Mouse (Mus musculus) regulatory T cell (primary cell): ENCODE data around the gene Jag2.

Source experiments
- in situ Hi-C: fragments of 300-600 bp; cut with MboI, MseI; formaldehyde crosslinking; loops from one replicate; pipeline ENCODE4 v1.15.1; 2025; ENCODE audit warnings: high pct_unique_total_duplicates

Jag2 gene

DNA sequence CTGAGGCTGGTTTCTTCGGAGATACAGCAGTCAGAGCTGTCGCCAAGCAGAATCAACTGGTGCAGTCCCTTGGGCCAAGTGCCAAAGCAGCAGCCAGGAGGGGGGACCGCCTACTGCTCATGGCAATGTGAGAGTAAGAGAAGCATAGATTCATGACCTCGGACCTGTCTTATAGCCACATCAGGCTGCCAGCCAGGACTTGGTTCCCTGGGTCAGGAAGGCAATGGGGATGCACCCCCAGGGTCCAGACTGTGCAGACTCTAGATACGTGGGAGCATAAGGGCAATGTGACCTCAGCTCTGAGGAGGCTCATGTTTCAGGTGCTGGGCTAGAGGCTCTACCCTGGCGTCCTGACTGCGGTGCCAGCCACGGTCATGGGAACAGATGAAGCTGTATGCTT is 25.6 kb downstream of the Jag2 start:
- in situ Hi-C loops = no loop called here

DNA sequence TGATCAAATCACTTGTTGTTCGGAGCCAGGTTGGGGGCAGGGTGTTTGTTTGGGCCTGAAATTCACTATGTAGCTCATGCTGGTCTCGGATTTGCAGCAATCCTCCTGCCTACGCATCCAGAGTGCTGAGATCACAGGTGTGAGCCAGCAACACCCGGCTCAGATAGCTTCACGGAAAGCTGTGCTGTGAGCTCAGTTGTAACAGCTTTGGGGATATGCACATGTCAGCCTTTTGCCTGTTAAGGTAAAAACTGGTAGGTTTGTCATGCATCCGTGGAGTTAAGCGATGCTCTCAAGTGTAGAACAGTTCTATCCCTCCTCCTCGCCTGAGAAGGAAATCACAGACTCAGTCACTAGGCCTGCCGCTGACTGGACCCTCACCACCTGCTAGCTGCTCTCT is 28.9 kb downstream of the Jag2 start:
- in situ Hi-C loops = no loop called here

DNA sequence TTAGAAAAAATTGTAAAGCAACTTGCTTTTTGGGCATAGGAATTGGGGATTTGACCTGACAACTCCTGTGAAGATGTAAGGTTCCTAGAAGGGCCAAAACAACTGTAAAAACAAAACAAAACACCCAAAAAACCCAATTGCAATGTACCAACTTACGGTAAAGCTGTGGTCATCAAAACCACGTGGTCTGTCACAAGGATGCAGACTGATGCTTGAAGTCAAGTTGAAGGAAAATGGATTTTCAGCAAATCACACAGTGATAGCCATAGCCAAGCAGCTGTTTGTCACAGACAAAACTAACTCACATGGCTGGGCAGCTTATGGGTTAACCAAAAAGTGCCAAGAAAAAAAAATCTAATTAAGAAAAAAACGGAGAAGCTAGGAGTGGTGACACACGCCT is 30.6 kb downstream of the Jag2 start:
- in situ Hi-C loops = no loop called here

DNA sequence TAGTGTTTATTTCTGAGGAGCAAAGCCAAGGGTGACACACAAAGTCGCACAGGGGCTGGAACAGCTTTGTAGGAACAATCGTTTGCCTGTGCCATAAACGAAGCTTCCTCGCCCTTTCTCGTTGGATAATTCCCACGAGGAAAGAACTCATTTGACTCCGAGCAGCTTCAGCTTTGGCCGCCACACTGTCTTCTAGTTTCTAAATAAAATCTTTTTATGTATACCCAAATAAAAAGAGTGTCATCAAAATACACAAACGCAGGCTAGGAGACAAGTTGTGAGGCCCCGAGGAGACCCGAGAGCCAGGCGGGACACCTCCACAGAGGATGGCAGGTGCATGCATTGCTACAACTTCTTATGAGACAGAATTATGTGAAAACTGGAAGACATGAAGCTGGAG is 31.2 kb downstream of the Jag2 start:
- in situ Hi-C loops = no loop called here

DNA sequence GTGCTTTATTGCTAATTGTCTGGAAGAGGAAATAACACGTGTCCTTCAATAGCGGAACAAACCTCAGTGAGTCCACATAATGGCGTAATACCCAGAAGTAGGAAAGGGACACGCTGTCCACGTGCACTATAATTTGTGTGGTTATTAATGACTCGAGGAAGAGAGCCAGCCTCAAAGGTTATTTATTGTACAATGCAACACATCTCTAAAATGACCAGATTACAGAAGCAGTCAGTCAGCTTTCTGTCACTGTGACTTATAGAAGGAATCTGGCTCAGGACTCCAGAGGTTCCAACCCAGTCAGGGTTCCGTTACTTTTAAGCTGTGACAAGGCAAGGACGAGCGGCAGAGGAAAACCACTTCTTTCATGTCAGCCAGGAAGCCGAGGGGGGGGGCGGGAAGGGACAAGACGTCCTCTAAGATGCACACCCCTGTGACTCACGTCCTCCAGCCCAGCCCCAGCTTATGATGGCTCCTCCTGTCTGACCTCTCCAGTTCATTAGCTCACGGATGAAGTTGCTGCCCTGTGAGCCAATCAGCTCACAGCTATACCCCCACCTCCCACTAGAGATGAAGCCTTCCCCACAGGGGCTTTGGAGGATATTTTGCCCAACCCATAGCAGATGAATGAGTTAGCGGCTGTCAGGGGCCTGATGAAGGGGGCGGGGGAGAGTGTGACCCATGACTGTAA is 31.9 kb downstream of the Jag2 start:
- in situ Hi-C loops = no loop called here

DNA sequence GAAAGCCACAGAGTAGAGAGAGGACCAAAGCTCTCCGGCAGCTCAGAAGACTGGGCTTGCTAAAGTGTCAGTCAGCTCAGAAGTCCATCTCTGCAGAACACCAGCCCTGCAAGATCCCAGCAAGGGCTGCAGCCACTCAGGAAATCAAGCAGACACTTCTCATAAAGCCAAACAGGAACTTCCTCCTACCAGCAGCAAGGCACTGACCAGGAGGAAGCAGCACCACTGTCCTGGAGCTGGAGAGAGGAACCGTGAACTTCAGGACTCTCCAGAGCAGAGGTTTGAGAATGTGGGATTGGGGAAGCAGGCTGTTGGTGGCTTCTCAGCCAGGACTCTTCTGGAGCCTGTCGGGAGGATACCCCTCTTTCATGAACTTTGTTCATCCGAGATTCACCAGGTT is 34.6 kb downstream of the Jag2 start:
- in situ Hi-C loops = no loop called here

DNA sequence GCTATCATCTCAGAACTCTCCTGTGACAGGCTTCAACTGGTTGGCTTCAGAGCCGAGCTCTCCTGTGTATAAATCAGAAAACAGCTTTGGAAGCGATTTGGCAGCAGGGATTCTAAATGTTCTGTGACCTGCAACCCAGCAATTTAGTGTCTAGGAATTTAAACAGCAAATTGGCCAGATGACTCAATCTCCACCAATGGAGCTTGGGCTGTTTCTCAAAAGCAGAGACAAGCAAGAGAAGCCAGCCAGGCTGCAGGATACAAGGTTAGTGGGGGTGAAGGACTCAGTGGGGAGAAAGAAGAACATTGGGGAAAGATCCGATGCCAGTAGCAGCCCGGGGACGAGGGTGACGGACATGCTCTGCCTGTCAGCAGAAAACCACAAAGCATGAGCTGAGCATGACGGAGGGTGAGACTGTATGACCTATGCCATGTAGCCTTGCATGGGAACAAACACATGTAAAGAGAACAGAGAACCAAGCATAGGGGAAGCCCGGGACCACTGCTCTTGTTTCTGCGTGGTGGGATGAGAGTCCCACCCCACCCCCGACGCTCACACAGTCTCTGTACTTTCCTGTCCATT is 35.2 kb downstream of the Jag2 start:
- in situ Hi-C loops = no loop called here

DNA sequence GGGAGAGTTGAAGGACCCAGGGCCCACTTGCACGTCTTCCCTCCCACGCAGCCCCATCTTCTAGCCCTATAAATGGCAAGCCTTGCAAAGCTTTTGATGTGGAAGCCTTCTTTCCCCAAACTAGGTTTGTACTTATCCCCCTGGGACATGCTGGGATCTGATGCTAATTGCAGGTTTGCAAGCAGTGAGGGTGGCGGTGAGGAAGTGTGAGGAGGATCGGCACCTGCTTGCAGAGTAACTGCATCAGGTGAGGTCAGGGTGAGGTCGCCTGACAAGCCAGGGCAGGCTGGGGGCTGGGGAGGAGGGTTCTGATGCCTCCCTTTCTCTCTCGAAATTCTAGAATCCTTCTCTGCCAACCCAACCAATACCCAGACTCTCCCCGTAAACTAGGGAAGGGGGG is 44.1 kb downstream of the Jag2 start:
- in situ Hi-C loops = no loop called here

DNA sequence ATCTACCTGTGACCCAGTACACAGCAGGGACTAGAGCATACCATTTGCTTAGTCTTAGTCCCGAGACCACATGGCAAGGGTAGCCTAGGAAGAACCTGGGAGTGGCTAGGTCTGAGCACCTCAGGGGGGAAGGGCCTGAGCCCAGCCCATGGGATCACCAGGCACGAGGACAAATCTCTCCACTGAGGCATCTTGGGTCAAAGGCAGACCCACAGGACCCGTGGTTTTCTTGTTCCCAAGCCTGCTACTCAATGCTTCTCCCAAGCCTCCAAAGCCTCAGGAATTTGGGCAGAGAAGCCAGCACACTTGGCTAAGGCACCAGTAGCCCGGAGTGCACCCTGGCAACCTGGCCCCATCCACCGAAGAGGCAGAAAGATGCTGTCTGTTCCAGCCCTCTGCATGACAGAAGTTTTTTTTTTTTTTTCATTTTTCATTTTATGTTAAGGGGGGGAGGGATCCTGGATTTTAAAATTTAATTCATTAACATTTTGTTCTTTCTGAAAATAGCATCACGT is 48.2 kb downstream of the Jag2 start:
- in situ Hi-C loops = no loop called here

DNA sequence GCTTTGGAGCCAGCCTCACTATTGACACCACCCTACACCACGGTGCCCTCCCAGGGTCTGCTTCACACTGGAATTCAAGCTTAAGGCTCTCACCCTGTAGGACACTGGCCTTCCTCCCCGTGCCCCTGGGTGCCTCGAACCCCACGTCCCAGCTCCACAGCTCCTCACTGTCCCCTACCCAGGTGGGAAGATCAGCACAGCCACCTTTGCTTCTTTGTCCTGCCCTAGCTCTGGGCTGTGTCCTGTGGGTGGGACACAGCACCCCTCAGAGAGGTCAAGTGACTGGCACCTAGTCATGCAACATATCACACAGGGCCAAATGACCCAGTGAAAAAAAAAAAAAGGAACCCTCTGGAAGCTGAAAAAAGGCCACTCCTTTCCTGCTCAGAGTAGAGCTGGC is 48.9 kb downstream of the Jag2 start:
- in situ Hi-C loops = no loop called here

DNA sequence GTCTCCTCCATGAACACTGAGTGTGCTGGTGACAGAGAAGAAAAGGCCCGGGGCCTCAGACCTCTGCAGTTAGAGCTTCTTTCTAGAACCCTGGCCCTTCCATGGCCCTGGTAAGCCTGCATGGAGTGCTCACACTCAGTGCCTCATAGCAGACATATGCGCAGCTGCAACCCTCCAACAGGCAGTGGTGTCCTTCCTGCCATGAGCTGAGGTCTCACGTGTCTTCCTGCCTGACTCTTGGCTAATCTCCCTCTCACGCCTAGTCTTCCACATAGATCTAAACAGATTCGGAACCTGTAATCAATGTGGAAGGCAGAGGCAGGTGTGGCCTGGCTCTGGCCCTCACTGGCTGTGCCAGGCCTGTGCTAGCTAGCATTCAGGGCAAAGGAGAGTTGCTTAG is 49.8 kb downstream of the Jag2 start:
- in situ Hi-C loops = no loop called here

DNA sequence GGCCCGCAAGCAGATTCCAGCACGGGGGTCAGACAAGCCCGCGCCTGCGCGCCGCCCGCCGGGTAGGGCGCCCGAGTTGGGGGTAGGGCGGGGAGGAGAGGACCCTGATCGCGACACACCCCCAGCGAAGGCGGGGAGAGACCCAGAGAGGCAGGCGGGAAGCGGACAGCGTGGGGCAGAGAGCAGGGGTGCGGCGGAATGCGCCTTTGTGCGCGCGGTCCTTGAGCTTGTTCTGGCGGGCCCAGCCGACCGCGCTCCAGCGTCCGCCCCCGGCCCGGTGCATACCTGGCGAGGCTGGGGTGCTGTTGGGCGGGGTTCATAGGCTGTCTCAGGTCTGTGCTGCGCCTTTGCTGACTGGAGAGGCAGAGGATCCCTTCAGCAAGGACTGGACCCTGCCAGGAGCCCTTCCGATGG is 52.0 kb downstream of the Jag2 start:
- in situ Hi-C loops = no loop called here

DNA sequence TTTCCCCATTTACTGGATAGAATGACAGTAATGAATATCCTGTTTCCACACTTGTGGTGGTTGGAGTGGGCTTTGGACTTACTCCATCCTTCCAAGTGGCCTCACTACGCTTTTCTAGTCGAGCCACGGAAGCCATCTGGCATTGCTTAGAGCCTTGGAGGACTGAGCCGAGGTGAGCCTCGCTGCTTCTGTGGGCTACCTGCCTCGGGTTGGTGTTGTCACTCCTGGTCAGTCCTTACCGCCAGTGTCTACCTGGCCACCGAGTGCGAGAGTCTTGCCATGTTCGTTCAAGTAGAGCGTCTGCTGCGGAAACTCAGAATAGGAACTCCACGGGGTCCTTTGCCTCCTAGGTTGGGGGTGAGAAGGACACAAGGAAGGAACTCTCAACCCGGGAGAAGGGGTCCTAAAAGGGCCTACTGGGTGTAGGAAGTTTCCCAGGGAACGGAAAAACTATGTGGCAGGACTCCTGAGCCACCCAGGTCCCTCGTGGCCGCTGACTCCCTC is 52.5 kb downstream of the Jag2 start:
- in situ Hi-C loops = no loop called here

DNA sequence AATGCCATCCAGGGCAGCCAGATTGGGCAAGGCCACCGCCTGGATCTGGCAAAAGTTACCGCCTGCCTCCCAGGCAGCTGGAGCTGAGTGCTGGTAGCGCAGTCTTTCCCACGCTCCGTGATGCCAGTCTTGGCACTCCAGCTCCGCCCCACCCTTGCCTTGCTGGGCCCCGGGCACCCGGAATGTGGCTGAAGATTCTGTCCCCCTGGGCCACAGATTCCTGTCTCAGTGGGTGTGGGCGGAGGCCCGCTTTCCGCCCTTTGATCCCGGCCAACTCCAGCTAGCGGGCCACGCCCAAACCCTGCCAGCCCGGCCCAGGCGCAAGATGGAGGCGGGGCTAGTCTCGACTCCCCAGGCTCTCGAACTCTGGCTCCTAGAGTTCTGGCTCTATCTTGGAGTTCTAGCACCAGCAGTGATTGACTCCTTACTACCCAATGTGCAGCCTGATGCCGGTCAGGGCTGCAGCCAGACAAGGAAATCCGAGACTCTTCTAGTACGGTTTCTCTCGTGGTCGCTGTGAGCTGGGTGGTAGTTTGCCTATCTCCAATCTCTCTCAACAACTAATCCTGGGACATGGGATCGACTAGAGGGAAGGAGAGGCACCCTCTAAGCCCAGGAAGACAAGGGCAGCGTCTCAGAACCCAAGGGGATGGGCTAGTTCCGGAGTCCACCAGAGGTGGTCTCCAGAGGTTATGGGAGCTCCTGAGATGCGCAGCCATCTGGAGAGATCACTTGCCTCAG is 53.1 kb downstream of the Jag2 start:
- in situ Hi-C loops = no loop called here

DNA sequence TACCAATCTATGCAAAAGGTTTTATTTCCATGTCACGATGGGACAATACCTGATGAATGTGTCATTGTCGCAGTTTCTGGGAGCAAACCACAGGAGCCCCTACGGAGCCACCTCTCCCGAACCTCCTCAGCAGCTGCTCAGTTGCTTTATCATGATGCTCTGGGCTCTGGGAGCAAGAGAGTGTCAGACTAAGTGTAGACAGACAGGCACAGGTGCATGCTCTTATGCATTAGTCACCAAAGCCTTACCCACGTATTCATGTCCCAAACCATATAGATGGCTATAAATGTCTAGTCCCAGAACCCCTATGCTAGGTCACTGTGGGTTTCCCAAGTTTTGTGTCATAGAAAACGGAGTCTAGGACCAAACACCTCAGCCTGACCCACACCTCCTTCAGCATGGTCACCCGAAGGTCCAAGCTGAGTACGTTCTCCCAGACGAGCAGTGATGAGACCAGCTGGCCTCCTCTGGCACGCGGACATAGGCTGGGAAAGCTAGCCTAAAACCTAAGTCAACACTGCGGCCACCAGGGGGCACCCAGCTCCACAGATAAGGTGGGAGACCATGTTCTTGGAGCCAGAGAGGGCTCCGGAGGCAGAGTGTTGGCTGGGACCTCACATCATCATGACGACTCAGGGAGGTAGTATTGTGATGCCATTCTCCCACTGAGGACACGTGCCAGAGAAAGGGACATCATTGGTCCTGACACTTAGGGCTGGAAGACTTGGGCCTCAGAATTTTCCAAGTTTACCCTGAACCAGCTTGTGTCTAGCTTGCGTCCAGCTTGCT is 54.2 kb downstream of the Jag2 start:
- in situ Hi-C loops = no loop called here

DNA sequence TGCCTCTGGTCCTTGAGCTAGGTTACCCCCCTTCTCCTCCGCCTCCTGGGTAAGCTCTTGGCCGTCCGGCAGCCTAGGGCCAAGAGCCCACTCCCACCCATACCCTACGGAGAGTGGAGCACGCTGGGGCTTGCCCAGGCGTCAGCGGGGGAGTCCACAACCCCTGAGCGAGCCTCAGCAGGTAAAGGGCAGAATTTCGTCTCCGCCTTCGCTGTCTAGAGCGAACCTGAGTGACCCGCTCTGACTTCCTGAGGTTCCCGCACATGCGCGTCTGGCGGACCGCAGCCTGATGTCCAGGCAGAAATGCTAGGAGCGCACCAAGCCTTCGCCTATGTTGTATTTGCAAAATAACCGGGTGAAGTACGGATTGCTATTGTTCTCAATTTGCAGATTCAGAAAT is 55.4 kb downstream of the Jag2 start:
- in situ Hi-C loops = loop anchor here (5.0 kb wide), 1 partner anchor 68 kb away; the partner anchor contains the start of gene Nudt14

DNA sequence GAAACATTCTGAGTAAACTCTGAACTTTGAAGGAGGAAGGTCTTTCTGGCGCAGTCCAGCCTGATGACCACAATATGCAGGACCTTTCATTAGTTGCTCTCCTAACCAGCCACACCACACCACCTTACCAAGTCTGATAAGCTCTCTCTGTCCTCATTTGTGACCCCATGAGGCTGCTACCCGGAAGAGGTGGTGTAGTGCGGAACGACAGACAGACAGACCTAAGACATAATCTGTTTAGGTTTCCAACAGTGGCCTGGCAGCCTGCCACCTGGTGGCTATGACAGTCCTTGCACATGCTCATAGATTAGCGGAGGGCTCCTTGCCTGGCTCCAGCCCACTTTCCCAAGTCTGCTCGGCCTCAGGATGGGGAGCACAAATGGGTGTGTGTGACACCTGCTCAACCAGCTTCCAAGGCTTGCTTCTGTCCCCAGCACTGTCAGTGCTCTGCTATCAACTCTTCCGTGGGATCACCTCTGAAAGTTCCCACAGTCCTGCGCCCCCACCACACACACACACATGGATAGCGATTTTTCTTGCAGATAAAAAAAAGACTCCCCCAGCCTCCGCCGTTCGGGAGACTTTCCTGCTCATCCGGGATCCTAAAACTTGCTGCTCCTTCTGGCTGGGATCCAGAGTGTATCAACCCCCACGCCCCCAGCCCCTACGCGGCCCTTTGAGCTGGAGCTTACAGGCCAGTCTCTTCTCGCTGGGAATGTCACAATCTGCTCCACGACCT is 56.0 kb downstream of the Jag2 start:
- in situ Hi-C loops = loop anchor here (5.0 kb wide), 1 partner anchor 69 kb away; the partner anchor contains the start of gene Nudt14

DNA sequence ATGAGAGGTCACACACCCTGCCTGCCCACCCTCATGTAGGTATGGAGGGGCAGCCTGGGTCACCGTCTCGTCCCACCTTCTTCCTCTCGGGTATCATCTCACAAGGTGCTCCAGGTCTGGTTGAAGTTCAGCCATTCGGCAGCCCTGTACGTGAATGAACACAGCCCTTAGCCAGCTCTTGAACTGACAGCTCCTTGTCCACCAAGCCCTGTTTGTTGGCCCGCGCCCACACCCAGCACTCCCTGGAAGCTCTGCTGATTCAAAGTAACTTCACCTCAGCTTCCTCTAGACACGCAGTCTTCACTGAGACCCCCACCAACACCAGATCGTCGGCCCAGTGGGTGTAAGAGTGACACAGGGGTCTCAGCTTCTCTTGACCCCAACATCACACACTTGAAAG is 56.6 kb downstream of the Jag2 start:
- in situ Hi-C loops = loop anchor here (5.0 kb wide), 1 partner anchor 69 kb away; the partner anchor contains the start of gene Nudt14

DNA sequence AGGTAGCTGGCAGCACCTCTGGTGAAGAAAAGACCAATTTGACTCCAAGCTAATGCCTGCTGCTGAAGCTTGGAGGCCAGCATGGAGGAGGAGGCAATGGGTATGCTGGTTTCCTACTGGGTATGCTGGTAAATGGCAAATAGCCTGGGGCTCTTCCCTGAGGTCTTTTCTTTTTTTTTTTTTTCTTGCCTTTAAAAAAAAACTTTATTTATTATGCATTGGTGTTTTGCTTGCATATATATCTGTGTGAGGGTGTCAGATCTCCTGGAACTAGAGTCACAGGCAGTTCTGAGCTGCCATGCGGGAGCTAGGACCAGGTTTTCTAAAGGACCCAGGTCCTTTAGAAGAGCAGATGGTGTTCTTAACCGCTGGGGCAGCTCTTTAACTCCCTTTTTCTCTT is 58.3 kb downstream of the Jag2 start:
- in situ Hi-C loops = loop anchor here (5.0 kb wide), 1 partner anchor 71 kb away; the partner anchor contains the start of gene Nudt14

DNA sequence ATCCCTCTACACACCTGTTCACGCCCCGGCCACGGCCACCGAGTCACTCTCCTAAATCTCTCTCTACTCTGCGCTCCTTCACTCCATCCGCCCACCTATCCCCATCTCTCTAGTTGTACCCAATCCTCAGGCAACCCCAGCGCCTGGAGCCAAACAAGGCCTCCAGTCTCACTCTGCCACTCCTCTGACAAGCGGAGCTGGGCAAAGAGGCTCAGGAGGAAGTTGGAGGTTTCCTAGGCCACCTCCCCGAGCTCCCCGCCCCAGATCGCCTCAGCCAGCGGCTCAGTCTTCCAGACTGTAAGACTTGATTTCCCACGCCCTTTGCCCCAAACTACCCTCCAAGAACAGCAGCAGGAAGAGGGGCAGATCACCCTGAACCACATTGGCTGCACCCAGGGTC is 58.8 kb downstream of the Jag2 start:
- in situ Hi-C loops = loop anchor here (5.0 kb wide), 1 partner anchor 72 kb away; the partner anchor contains the start of gene Nudt14

DNA sequence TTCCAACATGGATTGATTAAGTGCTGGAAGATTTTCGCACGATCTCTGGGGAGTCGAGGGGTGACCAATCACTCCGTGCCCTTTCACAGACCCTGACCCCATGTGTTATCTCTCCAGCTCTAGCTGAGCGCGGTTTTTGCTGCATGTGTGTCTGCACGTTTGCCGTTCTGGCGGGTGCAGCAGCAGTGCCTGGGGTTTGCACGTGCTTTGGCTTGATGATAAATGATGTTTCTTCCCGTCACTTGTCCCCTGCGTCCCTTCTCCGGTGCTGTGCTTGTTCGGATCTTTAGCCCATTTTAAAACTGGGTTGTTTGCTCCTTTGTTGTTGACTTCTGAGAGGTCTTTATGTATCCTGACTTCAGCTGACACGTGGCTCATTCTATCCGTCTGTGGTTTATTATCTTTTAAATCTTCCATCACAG is 59.8 kb downstream of the Jag2 start:
- in situ Hi-C loops = loop anchor here (5.0 kb wide), 1 partner anchor 73 kb away; the partner anchor contains the start of gene Nudt14
